Mouse (Mus musculus): ENCODE data around the gene 2310046K23Rik. TPM values are rescaled to one million over a fixed set of nuclear protein-coding genes. Genes with fewer than 3 reads are reported as not detected.

Gene 2310046K23Rik
- total RNA-seq, 2 experiments from 2014 or later: not detected

Other genes starting within 250 kb of the 2310046K23Rik start
- not detected in 2 replicates for gene Sprr2a3, start 249.1 kb downstream of the 2310046K23Rik start, total RNA-seq (2015; ENCODE audit: low replicate concordance)
- gene Sprr2a3, start 249.1 kb downstream of the 2310046K23Rik start, total RNA-seq (2017; ENCODE audit: low replicate concordance): not detected in 2 replicates
- gene Sprr2b, start 217.9 kb downstream of the 2310046K23Rik start, total RNA-seq (2015; ENCODE audit: low replicate concordance): not detected in 2 replicates
- not detected in 2 replicates for gene Sprr2b, start 217.9 kb downstream of the 2310046K23Rik start, total RNA-seq (2017; ENCODE audit: low replicate concordance)
- gene Sprr2d, start 195.4 kb downstream of the 2310046K23Rik start, total RNA-seq (2015; ENCODE audit: low replicate concordance): not detected in 2 replicates
- gene Sprr2d, start 195.4 kb downstream of the 2310046K23Rik start, total RNA-seq (2017; ENCODE audit: low replicate concordance): not detected in 2 replicates
- not detected in 2 replicates for gene Sprr2e, start 182.4 kb downstream of the 2310046K23Rik start, total RNA-seq (2015; ENCODE audit: low replicate concordance)
- gene Sprr2e, start 182.4 kb downstream of the 2310046K23Rik start, total RNA-seq (2017; ENCODE audit: low replicate concordance): not detected in 2 replicates
- gene Sprr2f, start 169.3 kb downstream of the 2310046K23Rik start, total RNA-seq (2015; ENCODE audit: low replicate concordance): not detected in 2 replicates
- not detected in 2 replicates for gene Sprr2f, start 169.3 kb downstream of the 2310046K23Rik start, total RNA-seq (2017; ENCODE audit: low replicate concordance)
- gene Sprr2h, start 148.8 kb downstream of the 2310046K23Rik start, total RNA-seq (2015; ENCODE audit: low replicate concordance): not detected in 2 replicates
- not detected in 2 replicates for gene Sprr2h, start 148.8 kb downstream of the 2310046K23Rik start, total RNA-seq (2017; ENCODE audit: low replicate concordance)
- gene Sprr2i, start 126.5 kb downstream of the 2310046K23Rik start, total RNA-seq (2015; ENCODE audit: low replicate concordance): not detected in 2 replicates
- not detected in 2 replicates for gene Sprr2i, start 126.5 kb downstream of the 2310046K23Rik start, total RNA-seq (2017; ENCODE audit: low replicate concordance)
- not detected in 2 replicates for gene Sprr2j-ps, start 116.4 kb downstream of the 2310046K23Rik start, total RNA-seq (2015; ENCODE audit: low replicate concordance)
- not detected in 2 replicates for gene Sprr2j-ps, start 116.4 kb downstream of the 2310046K23Rik start, total RNA-seq (2017; ENCODE audit: low replicate concordance)
- gene Gm9774, start 105.1 kb downstream of the 2310046K23Rik start, total RNA-seq (2015; ENCODE audit: low replicate concordance): 5.2 and 17.7 TPM in 2 replicates
- 0.34 and 2.9 TPM in 2 replicates for gene Gm9774, start 105.1 kb downstream of the 2310046K23Rik start, total RNA-seq (2017; ENCODE audit: low replicate concordance)
- not detected in 2 replicates for gene Sprr2k, start 101.9 kb downstream of the 2310046K23Rik start, total RNA-seq (2015; ENCODE audit: low replicate concordance)
- gene Sprr2k, start 101.9 kb downstream of the 2310046K23Rik start, total RNA-seq (2017; ENCODE audit: low replicate concordance): not detected in 2 replicates
- not detected in 2 replicates for gene Sprr1b, start 95.7 kb downstream of the 2310046K23Rik start, total RNA-seq (2015; ENCODE audit: low replicate concordance)
- not detected in 2 replicates for gene Sprr1b, start 95.7 kb downstream of the 2310046K23Rik start, total RNA-seq (2017; ENCODE audit: low replicate concordance)
- not detected in 2 replicates for gene Sprr3, start 75.8 kb downstream of the 2310046K23Rik start, total RNA-seq (2015; ENCODE audit: low replicate concordance)
- gene Sprr3, start 75.8 kb downstream of the 2310046K23Rik start, total RNA-seq (2017; ENCODE audit: low replicate concordance): not detected in 2 replicates
- not detected in 2 replicates for gene Sprr1a, start 48.6 kb downstream of the 2310046K23Rik start, total RNA-seq (2015; ENCODE audit: low replicate concordance)
- gene Sprr1a, start 48.6 kb downstream of the 2310046K23Rik start, total RNA-seq (2017; ENCODE audit: low replicate concordance): not detected in 2 replicates
- gene Sprr4, start 34.0 kb downstream of the 2310046K23Rik start, total RNA-seq (2015; ENCODE audit: low replicate concordance): not detected in 2 replicates
- not detected in 2 replicates for gene Sprr4, start 34.0 kb downstream of the 2310046K23Rik start, total RNA-seq (2017; ENCODE audit: low replicate concordance)
- gene Ivl, start 39.2 kb upstream of the 2310046K23Rik start, total RNA-seq (2015; ENCODE audit: low replicate concordance): 1.0 TPM in 1 of 2 replicates, not detected in the other
- gene Ivl, start 39.2 kb upstream of the 2310046K23Rik start, total RNA-seq (2017; ENCODE audit: low replicate concordance): 0.56 TPM in 1 of 2 replicates, not detected in the other
- gene Smcp, start 54.5 kb upstream of the 2310046K23Rik start, total RNA-seq (2015; ENCODE audit: low replicate concordance): not detected in 2 replicates
- gene Smcp, start 54.5 kb upstream of the 2310046K23Rik start, total RNA-seq (2017; ENCODE audit: low replicate concordance): not detected in 2 replicates
- not detected in 2 replicates for gene 2210017I01Rik, start 73.0 kb upstream of the 2310046K23Rik start, total RNA-seq (2015; ENCODE audit: low replicate concordance)
- gene 2210017I01Rik, start 73.0 kb upstream of the 2310046K23Rik start, total RNA-seq (2017; ENCODE audit: low replicate concordance): not detected in 2 replicates
- gene Lce6a, start 87.1 kb upstream of the 2310046K23Rik start, total RNA-seq (2015; ENCODE audit: low replicate concordance): not detected in 2 replicates
- not detected in 2 replicates for gene Lce6a, start 87.1 kb upstream of the 2310046K23Rik start, total RNA-seq (2017; ENCODE audit: low replicate concordance)
- gene Lce1a1, start 113.8 kb upstream of the 2310046K23Rik start, total RNA-seq (2015; ENCODE audit: low replicate concordance): not detected in 2 replicates
- not detected in 2 replicates for gene Lce1a1, start 113.8 kb upstream of the 2310046K23Rik start, total RNA-seq (2017; ENCODE audit: low replicate concordance)
- gene Lce1b, start 122.4 kb upstream of the 2310046K23Rik start, total RNA-seq (2015; ENCODE audit: low replicate concordance): not detected in 2 replicates
- gene Lce1b, start 122.4 kb upstream of the 2310046K23Rik start, total RNA-seq (2017; ENCODE audit: low replicate concordance): not detected in 2 replicates
- gene Lce1a2, start 135.8 kb upstream of the 2310046K23Rik start, total RNA-seq (2015; ENCODE audit: low replicate concordance): not detected in 2 replicates
- not detected in 2 replicates for gene Lce1a2, start 135.8 kb upstream of the 2310046K23Rik start, total RNA-seq (2017; ENCODE audit: low replicate concordance)
- gene Lce1c, start 144.7 kb upstream of the 2310046K23Rik start, total RNA-seq (2015; ENCODE audit: low replicate concordance): not detected in 2 replicates
- not detected in 2 replicates for gene Lce1c, start 144.7 kb upstream of the 2310046K23Rik start, total RNA-seq (2017; ENCODE audit: low replicate concordance)
- not detected in 2 replicates for gene Lce1d, start 152.7 kb upstream of the 2310046K23Rik start, total RNA-seq (2015; ENCODE audit: low replicate concordance)
- gene Lce1d, start 152.7 kb upstream of the 2310046K23Rik start, total RNA-seq (2017; ENCODE audit: low replicate concordance): not detected in 2 replicates
- not detected in 2 replicates for gene Lce1e, start 174.6 kb upstream of the 2310046K23Rik start, total RNA-seq (2015; ENCODE audit: low replicate concordance)
- gene Lce1e, start 174.6 kb upstream of the 2310046K23Rik start, total RNA-seq (2017; ENCODE audit: low replicate concordance): not detected in 2 replicates
- not detected in 2 replicates for gene Lce1f, start 185.8 kb upstream of the 2310046K23Rik start, total RNA-seq (2015; ENCODE audit: low replicate concordance)
- gene Lce1f, start 185.8 kb upstream of the 2310046K23Rik start, total RNA-seq (2017; ENCODE audit: low replicate concordance): not detected in 2 replicates
- gene Gm38119, start 204.6 kb upstream of the 2310046K23Rik start, total RNA-seq (2015; ENCODE audit: low replicate concordance): not detected in 2 replicates
- gene Gm38119, start 204.6 kb upstream of the 2310046K23Rik start, total RNA-seq (2017; ENCODE audit: low replicate concordance): not detected in 2 replicates
- not detected in 2 replicates for gene Lce1g, start 217.8 kb upstream of the 2310046K23Rik start, total RNA-seq (2015; ENCODE audit: low replicate concordance)
- not detected in 2 replicates for gene Lce1g, start 217.8 kb upstream of the 2310046K23Rik start, total RNA-seq (2017; ENCODE audit: low replicate concordance)
- not detected in 2 replicates for gene Lce1h, start 230.6 kb upstream of the 2310046K23Rik start, total RNA-seq (2015; ENCODE audit: low replicate concordance)
- gene Lce1h, start 230.6 kb upstream of the 2310046K23Rik start, total RNA-seq (2017; ENCODE audit: low replicate concordance): not detected in 2 replicates
- gene Lce1i, start 244.4 kb upstream of the 2310046K23Rik start, total RNA-seq (2015; ENCODE audit: low replicate concordance): not detected in 2 replicates
- not detected in 2 replicates for gene Lce1i, start 244.4 kb upstream of the 2310046K23Rik start, total RNA-seq (2017; ENCODE audit: low replicate concordance)